Mouse (Mus musculus) ES-Bruce4 (cell line): Measurements from ENCODE around the gene Syvn1.

Experiments
- CTCF ChIP-seq: IDR thresholded peaks from one replicate; pipeline ENCODE4 v1.8.1; 2011; ENCODE audit warnings: low read depth, low read length
- EP300 ChIP-seq: IDR thresholded peaks from 2 replicates; pipeline ENCODE4 v1.6.1; 2011; ENCODE audit warnings: low read depth, low read length; ENCODE audit not compliant: insufficient read depth
- POLR2A ChIP-seq: IDR thresholded peaks from one replicate; pipeline ENCODE4 v1.8.1; 2011; ENCODE audit warnings: low read length; ENCODE audit not compliant: insufficient read depth

DNA sequence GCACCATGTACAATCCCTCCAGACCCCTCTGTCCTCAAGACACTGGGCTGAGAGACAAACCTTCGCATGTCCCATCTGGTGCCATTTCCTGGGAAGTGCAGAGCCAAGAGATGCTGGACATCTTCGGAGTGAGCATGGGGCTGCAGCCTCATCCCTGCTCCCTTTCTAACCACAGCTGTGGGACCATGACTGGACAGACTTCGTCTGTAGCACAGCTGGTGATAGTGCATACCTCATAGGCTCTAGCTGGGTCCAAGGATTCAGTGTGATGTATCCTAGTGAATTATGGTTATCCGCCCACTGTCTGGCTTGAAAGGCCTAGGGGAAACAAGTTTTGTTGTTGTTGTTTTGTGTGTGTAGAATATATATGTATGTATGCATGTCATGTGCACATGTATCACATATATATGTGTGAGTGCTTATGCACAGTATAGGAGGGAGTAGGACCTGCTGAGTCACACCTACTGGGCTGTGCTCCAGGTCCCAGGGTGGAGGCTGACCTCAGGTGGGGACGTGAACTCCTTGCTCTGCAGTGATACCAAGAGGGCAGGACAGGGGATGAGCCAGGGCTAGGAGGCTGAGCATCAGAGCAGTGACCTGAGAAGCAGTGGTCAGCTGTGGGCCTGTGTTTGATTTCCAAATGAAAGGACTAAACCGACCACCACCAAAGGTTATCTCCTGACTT, 55.9 kb downstream of the Syvn1 start:
- TF ChIP-seq CTCF (no peak), POLR2A (no peak), EP300 (no peak)
